Mouse (Mus musculus) cerebellum, adult 8-10 months (tissue): ENCODE measurements at regions not wholly inside any gene's neighbourhood (a gene's known extent, or its start where the extent isn't known, plus 50 kb on each side); places are given as distances from the start of the nearest gene placed in this dataset.
"Not testable (repeated sequence)": the region's sequence is repeated elsewhere in the genome, so short reads cannot be mapped to it uniquely, and the experiment has no call there.

Experiments used
- DNase-seq: peaks from one replicate; pipeline ENCODE4 v3.0.0; 2022

GRCm38 (mm10) chr6:140816359-140816758, 87.3 kb downstream of the Gm11077 start:
- no peak for DNase-seq

- DNase-seq, result no peak
Measured at GRCm38 (mm10) chr6:140816831-140817230, 87.7 kb downstream of the Gm11077 start.

- no peak for DNase-seq
Measured at GRCm38 (mm10) chr6:140819451-140819878, 90.4 kb downstream of the Gm11077 start.

- no peak for DNase-seq
Measured at GRCm38 (mm10) chr6:140826522-140826921, 97.4 kb downstream of the Gm11077 start.

- DNase-seq, result no peak
Measured at GRCm38 (mm10) chr6:140827651-140828050, 98.6 kb downstream of the Gm11077 start.

- no peak for DNase-seq
Measured at GRCm38 (mm10) chr6:140843292-140843991, 114.4 kb downstream of the Gm11077 start.

GRCm38 (mm10) chr6:140847165-140847564, 118.1 kb downstream of the Gm11077 start:
- no peak for DNase-seq

GRCm38 (mm10) chr6:140852420-140852819, 123.3 kb downstream of the Gm11077 start:
- DNase-seq, result no peak

- DNase-seq, result peak; percentile 52
Measured at GRCm38 (mm10) chr6:140853508-140853907, 124.4 kb downstream of the Gm11077 start.

- no peak for DNase-seq
Measured at GRCm38 (mm10) chr6:140854691-140855090, 125.6 kb downstream of the Gm11077 start.

GRCm38 (mm10) chr6:140856468-140857117, 127.5 kb downstream of the Gm11077 start:
- peak; percentile 23 for DNase-seq

- peak; percentile 45 for DNase-seq
Measured at GRCm38 (mm10) chr6:140857118-140857746, 128.1 kb downstream of the Gm11077 start.

- DNase-seq, result not testable (repeated sequence)
Measured at GRCm38 (mm10) chr6:140869523-140869922, 140.4 kb downstream of the Gm11077 start.

- DNase-seq, result no peak
Measured at GRCm38 (mm10) chr6:140874831-140875230, 145.7 kb downstream of the Gm11077 start.

GRCm38 (mm10) chr6:140883651-140884050, 154.6 kb downstream of the Gm11077 start:
- no peak for DNase-seq

- DNase-seq, result no peak
Measured at GRCm38 (mm10) chr6:140888610-140889009, 159.5 kb downstream of the Gm11077 start.

- DNase-seq, result no peak
Measured at GRCm38 (mm10) chr6:140890060-140890459, 161.0 kb downstream of the Gm11077 start.

GRCm38 (mm10) chr6:140890591-140890990, 161.5 kb downstream of the Gm11077 start:
- no peak for DNase-seq

- DNase-seq, result peak; percentile 40
Measured at GRCm38 (mm10) chr6:140894467-140894866, 165.4 kb downstream of the Gm11077 start.

GRCm38 (mm10) chr6:140895441-140895840, 166.4 kb downstream of the Gm11077 start:
- no peak for DNase-seq

- DNase-seq, result no peak
Measured at GRCm38 (mm10) chr6:140897111-140897510, 168.0 kb downstream of the Gm11077 start.

- DNase-seq, result peak; percentile 66
Measured at GRCm38 (mm10) chr6:140924319-140924981, 195.4 kb downstream of the Gm11077 start.

GRCm38 (mm10) chr6:140927616-140928015, 198.5 kb downstream of the Gm11077 start:
- DNase-seq, result no peak
